Mouse (Mus musculus) NIH3T3 (cell line): ENCODE data around the gene Obox8.
A peak's percentile ranks its signal among the peaks of the same experiment; 100 is the strongest.

ENCODE experiments used
- DNase-seq: peaks from one replicate; pipeline ENCODE4 v3.0.0-alpha.2; 2012; ENCODE audit warnings: low read depth

The Obox8 gene

DNA sequence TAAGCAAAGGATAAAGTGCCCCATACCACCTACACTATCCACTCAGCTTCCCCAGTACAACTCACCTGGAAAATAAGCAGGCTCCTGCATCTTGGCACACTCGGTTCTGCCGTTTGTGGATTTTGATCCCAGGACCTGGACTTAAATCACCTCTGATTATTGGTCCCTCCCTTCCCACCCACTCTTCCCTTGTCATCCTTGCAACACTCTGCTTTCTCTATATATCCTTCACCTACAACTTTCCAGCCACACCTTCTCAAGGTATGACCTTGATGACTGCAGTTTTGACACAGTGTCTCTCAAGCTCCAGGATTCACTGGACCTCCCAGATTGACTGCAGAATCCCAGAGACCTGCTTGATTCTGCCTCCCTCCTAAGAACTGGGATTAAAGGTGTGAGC, at the start of gene Obox8:
Obox8 (minus strand) TSS at position 101 of the 400 bp plus-strand sequence.
- no peak for DNase-seq

GRCm38 (mm10) chr7:14317209-14317608, 16.1 kb downstream of the Obox8 start:
- DNase-seq: peak; percentile 39

- no peak for DNase-seq
These were observed 24.7 kb downstream of the Obox8 start for GRCm38 (mm10) chr7:14308671-14309070.

GRCm38 (mm10) chr7:14307571-14307970, 25.8 kb downstream of the Obox8 start:
- no peak for DNase-seq
